Mouse (Mus musculus) spleen, postnatal 10 days (tissue): ENCODE measurements around the gene Txk.

Experiments
- DNase-seq, 2 experiments: peaks; one replicate each; pipeline ENCODE4 v3.0.0; 2021 to 2022; ENCODE audit warnings: low spot score in 2 of 2

Txk gene

DNA sequence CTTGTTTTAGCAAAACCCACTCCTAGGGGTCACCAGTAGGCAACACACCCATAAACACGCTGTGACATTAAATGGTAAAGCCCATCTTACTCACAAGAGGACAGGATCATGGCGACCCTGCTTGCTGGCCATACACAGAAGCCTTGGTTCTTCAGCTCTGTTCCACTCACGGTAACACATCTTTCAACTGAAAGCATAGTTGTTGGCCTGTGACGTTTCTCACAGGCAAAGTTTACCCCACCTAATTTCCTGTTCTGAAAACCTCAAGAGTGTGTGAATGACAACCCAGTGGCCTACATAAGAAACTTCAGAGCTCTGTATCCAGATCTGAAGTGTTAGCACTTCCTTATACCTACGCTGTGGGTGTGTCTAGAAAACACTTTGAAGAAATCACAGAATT is at the start of gene Txk:
Gene Txk, minus strand, starts transcription at position 193 of the 400 bp plus-strand sequence.
- DNase-seq = no peak

DNA sequence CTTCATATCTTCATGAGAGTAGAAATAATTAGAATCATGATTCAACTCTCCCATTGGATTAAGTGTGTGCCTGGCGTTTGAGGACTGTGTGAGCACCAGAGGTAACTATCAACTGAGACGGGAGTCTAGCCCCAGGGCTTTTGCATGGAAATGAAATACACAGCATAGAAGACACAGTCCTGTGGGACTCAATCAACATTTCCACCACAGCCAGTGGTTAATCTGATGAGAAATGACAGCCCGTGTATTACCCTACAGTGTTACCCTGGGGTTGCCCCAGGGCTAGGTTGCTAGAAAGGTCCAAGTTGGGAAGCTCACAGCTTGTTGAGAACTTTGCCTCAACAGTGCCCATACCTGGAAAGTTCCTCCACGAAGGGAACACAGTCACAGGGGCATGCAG is 46.0 kb upstream of the Txk start:
- no peak for DNase-seq

DNA sequence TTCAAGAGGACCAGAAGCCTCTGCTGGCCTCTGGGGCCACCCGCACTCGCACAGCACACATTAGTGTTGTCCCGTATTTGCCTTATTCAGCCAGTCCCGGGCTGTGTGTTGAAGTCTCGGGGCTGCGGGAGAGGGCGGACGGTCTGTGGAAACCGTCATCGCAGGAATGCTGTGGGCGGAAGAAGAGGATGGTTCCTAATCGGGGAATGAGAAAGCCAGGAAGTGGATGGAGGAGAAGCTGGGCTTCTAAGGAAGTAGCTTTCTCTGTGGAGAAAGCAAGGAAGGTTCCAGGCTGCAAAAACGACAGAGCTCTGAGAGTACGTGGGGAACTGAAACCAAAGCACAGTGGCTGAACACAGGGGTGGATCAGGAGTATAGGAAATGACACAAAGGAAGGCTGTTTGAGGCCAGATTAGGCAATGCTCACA is 43.6 kb upstream of the Txk start:
- peak; percentile 18 to 40 for DNase-seq

DNA sequence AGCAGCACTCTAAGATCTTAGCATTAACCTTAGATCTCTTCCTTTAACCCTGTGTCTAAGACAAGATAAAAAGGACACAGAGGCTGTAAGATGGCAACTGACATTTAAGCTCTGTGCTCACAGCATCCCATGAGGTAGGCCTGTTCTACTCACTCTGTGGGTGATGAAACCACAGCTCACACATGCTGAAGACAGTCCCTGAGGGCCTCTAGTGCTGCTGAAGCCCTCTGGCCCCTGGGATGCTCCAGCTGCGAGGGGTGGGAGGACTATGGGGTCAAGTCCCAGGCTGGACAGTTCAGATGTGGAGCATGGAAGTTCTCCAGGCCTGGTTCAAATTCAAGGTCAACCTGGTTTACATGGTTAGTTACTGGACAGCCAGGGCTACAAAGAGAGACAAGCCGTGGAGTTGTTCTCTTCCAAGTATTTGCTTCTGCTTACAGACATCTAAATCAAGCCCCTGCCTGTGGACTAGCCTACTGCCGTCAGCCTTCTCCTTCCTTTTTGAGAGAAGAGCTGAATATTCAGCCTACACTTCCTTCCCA is 40.8 kb upstream of the Txk start:
- DNase-seq = no peak

DNA sequence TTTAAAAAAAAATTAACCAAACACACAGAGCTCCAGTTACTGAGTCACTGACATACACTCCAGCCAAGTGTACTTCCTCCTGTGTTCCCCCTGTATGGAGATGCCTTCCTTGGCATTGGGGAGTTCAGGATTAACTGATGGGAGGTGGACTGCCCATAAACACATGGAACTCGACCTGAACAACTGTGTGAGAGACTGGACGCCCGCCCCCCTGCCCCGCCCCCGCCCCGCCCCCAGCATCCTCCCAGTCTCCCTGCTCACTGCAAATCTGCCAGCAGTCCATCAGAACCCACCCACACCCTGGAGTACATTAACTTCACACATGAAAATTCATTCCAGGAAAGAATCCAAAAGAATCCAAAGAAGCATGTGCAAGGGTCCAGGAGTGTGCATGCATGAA is 39.2 kb upstream of the Txk start:
- no peak for DNase-seq

DNA sequence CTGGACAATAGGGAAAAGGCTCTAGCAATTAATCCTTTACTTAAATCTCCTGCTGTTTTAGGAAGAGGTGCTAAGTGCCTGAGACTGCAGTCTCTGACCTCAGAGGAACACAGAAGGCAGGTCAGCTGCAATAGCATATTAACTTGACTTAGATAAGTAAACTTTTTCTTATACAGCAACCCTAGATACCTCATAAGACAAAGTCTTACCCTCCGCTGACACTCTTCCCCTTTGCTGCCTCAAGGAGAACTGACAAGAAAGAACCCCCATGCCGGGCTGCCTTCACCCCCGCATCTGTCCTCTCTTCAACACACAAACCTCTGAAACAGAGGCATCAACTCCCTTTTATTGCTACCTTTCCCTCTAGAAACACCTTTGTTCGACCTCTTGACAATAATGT is 38.8 kb upstream of the Txk start:
- no peak for DNase-seq

DNA sequence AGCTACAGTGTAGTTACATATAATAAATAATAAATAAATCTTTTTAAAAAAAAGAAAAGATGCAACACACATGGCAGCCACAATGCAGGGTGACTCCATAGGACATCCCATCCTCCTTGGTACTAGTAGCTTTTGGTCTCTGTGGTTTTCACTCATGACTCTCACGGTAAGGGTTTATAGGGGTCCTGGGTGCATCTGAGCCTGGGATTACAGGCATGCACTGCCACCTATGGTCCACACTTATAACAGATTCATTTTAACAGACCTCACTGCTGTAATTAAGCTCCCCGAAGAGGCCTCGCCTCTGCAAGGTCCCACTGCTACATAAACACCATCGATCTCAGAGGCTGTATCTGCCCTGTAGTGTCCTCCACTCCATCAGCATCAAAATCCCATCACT is 32.9 kb upstream of the Txk start:
- no peak for DNase-seq

DNA sequence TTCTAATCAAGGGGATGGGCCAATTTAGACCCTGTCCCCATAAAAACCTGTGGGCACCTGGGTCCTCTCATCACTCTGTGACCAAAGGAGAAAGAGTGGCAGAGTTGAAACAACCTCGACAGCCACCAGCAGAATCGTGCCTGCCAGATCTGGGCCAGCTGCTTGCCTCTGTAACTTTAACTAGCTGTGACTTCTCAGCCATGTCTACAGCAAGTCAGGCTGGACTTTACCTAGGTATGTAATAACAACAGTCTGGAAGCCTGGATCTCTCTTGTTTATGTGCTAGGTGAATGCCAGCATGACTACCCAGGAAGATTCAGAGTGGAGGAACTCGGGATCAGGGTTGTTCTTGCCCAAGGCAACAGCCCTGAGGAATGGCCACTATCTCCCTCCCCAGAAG is 32.1 kb upstream of the Txk start:
- no peak for DNase-seq

DNA sequence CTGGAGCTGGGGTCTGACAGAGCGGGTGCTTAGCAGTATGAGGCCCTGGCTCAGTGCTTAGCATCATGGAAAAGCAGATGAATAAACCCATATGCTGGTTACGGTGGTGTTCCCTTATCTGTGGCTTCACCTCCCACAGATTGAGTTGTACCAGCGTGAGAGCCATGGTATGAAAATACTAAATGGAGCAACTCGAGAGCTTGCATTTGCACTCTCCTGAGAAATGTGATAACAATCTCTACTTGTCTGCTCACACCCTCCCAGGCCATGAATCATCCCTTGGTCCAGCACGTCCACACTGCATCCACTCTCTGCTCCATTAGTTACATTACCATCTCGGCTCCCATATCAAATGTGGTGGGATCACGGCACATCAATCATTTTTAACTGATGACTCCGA is 31.4 kb upstream of the Txk start:
- no peak for DNase-seq

DNA sequence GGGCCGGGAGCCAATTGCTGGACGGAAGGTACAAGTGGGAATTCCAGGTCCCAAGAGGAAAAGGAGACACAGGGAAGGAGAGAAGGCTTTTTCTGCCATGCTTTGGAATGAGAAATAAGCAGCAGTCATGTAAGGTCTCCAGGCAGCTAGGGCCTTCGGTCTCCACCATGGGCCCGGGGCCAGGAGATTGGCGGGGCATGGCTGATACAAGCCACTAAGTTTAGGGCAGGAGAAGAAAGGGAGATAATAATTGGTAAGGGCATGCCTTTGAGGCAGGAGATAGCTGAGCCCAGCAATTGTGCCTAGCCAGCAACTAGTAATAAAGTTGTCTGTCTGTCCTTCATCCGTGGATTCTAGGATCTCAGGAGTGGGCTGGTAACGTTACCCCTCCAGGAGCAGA is 30.5 kb upstream of the Txk start:
- DNase-seq = no peak

DNA sequence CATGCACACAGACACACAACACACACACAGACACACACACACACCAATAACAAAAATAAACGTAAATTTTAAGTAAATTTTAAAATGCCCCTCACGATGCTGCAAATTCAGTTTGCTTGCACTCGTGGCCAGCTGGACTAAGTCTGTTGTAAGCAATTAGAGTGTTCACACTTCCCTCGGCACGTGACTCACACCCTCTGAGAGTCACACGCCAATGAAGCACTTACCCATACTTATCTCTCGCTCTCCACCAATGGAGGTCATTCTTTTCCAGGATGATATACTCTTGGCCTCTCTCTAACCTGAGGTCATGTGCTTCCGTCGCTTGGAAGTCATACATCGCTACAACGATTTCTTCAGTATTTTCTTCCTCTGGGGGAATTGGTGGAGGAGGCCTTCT is 29.2 kb upstream of the Txk start:
- no peak for DNase-seq

DNA sequence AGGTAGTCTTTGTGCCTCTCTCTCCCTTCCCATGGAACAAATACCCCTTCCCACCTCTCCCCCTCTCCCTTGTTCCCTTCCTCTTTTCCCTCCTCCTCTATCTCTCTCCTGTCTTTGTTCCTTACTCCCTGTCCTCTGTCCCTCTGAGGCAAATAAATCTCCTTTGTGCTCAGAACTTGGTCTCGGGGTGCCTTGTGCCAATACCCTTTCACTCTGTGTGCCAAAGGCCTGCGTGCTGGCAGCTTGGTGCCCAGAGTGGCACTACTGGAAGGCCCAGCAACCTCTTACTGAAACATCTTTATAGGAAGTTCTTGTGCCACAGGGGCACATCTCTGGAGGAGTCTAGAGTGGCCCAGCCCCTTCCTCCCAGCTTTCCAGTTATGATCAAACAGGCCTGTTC is 24.0 kb upstream of the Txk start:
- DNase-seq = no peak

DNA sequence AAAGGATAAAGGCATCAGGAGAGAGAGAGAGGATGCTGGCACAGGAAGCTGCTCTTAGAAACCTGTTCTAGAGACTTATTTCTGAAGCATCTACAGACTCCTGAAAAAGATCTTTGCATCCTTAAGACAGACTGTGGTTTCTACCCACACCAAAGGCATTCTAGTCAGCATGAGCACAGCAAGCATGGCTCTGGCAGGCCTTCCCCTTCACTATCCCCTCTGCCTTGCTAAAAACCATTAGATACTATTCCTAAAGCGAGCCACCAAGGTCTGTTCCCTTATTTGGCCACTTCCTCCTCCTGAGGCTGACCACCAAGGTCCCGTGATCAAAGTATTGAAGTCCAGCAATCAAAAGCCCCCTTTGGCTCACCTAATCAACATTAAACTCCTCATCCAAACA is 23.6 kb upstream of the Txk start:
- DNase-seq = no peak

DNA sequence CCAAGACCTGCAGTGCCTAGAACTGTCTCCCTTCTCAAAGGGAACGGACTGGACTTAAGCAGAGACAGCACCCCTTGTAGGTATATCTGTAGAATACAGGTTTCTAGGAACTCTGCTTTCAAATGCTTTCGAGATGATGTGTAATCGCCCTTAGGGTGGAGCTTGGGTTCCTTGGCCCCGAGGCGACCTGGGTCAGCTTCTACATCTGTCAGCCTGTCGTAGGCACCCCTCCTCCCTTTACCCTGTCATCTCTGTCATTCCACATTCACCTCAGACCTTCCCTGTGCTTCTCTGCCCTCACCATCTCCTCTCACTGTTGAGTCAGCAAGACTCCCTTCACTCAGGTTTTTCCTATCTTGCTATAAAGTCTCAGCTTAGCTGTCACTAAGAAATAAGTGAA is 17.3 kb upstream of the Txk start:
- no peak for DNase-seq

DNA sequence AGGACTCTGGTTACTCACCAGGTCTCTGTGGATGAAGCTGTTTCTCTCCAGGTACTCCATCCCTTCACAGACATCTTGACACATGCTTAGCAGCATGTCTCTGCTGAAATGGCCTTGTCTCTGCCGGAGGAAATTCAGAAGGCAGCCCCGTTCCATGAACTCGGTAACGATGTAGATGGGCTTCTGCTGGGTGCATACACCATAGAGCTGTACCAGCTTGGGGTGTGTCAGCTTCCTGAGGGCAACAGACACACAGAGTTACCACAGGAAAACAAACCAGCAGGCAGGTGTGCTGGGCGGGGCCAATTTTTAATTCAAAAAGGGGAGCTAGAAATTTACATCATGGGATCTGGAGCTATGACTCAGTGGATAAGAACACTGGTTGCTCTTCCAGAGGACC is 11.0 kb upstream of the Txk start:
- no peak for DNase-seq

DNA sequence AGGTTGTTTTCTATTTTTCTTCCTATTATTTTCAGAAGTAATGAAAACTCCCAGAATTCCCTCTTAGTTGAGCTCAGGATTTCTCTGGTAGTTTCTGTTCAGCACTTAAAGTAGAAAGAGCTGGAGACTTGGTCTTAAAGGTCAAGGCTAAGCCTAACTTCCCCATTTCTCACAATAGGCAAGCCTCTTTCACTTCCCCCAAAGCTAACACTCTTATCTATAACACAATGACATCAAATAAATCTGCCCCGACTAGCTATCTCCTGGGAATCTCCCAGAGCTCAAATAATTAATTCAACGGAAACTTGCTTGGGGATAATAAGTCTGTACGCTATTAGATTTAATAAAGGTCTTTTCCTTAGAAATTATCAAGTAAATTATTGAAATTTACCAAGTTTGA is 10.4 kb upstream of the Txk start:
- DNase-seq = no peak

DNA sequence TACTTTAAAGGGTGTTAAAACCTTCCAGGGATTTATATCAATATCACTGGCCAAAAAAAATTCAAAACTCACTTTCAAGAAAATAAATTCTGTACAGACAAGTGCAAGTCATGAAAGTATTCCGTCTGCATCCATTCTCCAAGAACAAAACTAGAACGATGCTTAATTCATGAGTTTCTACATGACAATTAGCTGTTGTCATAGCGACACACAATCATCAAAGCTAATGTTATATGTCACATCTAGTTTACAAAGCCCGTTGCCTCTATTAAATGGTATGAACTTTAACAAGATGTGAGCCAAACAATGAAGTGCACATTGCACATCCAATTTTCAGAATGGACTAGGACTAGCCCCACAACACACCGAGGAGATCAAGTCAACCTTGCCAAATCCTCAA is 9.2 kb upstream of the Txk start:
- DNase-seq = no peak

DNA sequence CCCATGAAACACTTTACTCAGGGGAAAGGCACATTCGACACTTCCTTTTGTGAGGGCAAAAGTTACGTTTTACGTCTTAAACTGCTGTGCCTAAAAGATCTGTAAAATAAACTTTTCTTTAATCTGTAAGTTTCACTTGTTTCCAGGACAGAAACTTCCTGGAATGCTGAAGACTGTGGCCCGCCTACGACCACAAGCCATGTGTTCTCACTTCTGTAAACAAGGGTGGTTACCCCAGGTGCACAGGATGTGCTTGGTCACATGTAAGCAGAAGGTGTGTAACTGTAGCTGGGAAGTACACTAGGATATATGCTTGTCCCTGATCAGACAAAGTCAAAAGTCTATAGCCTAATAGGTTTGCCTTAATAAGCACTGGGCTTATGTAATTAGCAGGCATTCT is 8.7 kb upstream of the Txk start:
- DNase-seq = no peak

DNA sequence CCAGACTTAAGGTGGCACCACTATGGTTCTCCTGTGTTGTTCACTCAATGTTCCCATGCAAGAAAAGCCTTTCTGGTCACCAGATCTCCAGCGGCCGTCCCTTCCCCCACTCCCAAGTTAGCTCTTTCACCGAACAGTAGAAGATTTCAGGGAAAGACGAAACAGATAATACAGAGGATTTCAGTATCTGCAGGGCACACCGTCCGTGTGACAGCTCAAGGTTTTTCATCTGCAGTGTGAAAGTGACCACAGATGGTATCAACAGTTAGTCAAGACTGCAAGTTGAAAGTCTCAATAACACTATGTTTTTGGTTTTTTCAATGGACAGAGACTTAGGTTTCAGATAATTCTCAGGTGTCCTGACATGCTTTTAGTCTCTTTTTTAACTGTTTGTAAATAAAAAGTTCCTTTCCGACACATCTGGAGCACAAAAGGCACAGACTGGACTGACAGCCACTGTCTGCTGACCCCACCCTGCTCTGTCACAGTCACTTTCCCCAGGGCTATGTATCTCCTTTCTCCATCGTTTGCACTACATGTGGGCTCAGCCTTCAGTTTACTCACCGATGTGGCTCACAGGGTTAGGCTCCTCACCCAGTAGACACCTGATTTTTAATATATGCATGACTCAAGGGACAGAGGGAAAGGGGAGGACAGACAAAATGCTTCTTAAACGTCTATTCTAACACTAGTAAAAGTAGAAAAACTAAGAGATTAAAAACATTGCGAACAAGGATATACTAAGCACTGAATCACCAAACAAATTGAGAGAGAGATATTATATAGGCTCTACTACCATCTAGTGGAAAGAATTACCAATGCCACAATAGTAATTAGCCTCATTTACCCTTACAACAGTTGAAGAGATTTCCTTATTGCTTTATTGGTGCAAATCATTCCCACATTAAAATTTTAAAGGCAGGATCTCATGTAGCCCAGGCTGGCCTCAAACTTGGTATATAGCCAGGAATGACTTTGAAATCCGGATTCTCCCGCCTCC is 6.6 kb upstream of the Txk start:
- no peak for DNase-seq

DNA sequence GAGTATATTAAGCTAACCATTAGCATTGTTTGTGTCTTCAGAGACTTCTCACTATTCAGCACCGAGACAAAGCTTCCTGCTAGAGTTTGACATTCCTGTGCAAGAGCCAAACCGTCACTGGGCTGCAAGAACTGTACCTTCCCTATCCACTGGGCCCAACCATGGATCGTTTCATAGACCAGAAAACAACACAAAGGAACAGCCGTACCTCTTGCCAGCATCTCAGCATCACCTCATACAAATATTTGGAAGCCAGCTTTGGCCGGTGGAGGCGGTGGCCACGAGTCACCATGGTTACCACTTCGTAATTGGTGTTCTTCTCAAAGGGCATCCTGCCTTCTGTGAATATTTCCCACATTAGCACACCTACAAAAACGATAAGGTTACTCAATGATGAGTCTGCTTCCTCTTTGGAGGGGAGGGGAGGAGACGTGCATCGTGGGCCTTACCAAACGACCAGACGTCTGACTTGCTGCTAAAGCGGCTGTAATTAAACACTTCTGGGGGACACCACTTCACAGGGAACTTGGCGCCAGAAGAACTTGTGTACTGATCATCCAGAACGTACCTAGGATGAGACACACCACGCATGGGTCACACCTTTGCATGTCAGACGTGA is 4.7 kb upstream of the Txk start:
- no peak for DNase-seq

DNA sequence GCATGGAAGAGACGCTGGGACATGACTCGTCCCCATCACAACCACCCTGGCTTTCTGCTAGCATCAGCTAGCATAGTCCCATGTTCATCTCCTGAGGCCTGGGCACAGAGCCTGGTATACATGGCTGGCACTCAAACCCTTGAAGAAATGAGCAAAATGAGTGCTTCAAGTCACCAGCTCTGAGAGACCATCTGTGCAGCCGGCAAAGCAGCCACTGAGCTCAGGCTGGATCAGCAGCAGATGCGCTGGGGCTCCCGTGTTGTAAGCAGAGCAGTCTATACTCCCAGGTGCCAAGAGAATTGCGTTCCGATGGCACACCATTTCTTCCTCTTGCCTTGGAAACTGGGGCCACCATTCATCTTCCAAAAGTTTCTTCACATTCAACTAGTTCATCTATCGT is 3.4 kb upstream of the Txk start:
- no peak for DNase-seq

DNA sequence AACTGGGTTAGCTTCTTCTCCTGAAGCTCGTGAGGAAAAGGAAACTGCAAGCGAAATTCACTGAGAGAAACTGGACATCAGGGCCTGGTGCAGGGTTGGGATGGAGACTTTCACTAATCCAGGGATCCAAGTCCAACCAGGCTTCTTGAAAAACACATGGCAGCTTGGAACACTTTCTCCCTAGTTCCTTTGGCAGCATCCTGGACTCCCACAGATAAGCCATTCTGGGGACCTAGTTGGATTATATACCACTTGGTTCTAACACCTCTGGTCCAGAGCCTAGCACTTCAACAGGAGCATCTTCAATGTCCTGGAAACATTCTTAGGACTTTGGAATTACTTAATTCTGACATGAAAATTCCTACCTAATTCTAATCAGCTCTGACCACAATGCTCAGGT is 2.5 kb upstream of the Txk start:
- DNase-seq = no peak
